ENCODE assay signal across 28 mouse cellular contexts in genomic region chr4:25757909-25758548, GRCm38 (mm10). TPM values are rescaled to one million over a fixed set of nuclear protein-coding genes. Genes with fewer than 3 reads are reported as not detected.
A peak's percentile ranks its signal among the peaks of the same experiment; 100 is the strongest.
DNase-seq lines count a peak whose midpoint lies in the region; ATAC-seq and TF ChIP-seq lines count a peak whose summit lies in the region.
"Had no signal": no experiment of that assay in that cellular context is flagged by ENCODE, and none has a peak within 500 bp of the region (broad histone marks: within the 10 kb centered on the region; RNA-seq: fewer than 3 reads in every experiment).

No protein-coding gene starts in this region.

- no peak for TF ChIP-seq CTCF in cerebellum, adult 2 months (IDR thresholded peaks at IDR 0.05; ENCODE audit: borderline replicate concordance, insufficient read depth, low read depth, low read length)
- no peak for TF ChIP-seq CTCF in cortical plate, adult 2 months (IDR thresholded peaks at IDR 0.05; ENCODE audit: extremely low read depth, insufficient read depth, low read length)
- TF ChIP-seq CTCF in forebrain, postnatal 0 days (IDR thresholded peaks at IDR 0.05; ENCODE audit: low read depth): no peak

- H3K27me3 ChIP-seq in cerebellum, adult 2 months (ENCODE audit: control insufficient read depth, insufficient read depth, low read length): no peaks in the 10 kb centered on the region
- no peaks in the 10 kb centered on the region for H3K27me3 ChIP-seq in hindbrain, embryonic 16.5 days (replicated peaks; ENCODE audit: control insufficient read depth, insufficient read depth, low read length)
- no peaks in the 10 kb centered on the region for H3K27me3 ChIP-seq in hindbrain, embryonic 12.5 days
- H3K27me3 ChIP-seq in forebrain, postnatal 0 days (ENCODE audit: insufficient read depth, low read length): no peaks in the 10 kb centered on the region
- H3K27me3 ChIP-seq: embryonic facial prominence, embryonic 13.5 days; kidney, embryonic 15.5 days; liver, embryonic 13.5 days; stomach, embryonic 15.5 days had no signal

- no peak for TF ChIP-seq POLR2A in cerebellum, adult 2 months (IDR thresholded peaks at IDR 0.05; ENCODE audit: borderline replicate concordance, insufficient read depth, low read length)
- TF ChIP-seq POLR2A in cortical plate, adult 2 months (IDR thresholded peaks at IDR 0.05; ENCODE audit: extremely low read depth, insufficient read depth, low read length): no peak

- no peak overlapping the region for H3K4me3 ChIP-seq in cerebellum, adult 2 months (replicated peaks; ENCODE audit: insufficient read depth, low read depth, low read length)
- H3K4me3 ChIP-seq in hindbrain, embryonic 16.5 days (ENCODE audit: low read length): no peak overlapping the region
- no peak overlapping the region for H3K4me3 ChIP-seq in hindbrain, embryonic 12.5 days
- no peak overlapping the region for H3K4me3 ChIP-seq in cortical plate, adult 2 months (ENCODE audit: insufficient read depth, low read length)
- no peak overlapping the region for H3K4me3 ChIP-seq in forebrain, postnatal 0 days (ENCODE audit: low read depth, low read length)
- H3K4me3 ChIP-seq: embryonic facial prominence, embryonic 13.5 days; erythroblast, embryonic 14.5 days; kidney, embryonic 15.5 days; left cerebral cortex, adult 2 months; liver, embryonic 13.5 days; stomach, embryonic 15.5 days had no signal

- DNase-seq in cerebellum, adult 2 months: peak in 1 of 2 experiments; percentile 46
- no peak for DNase-seq in cerebellum, adult 9-11 months
- no peak for DNase-seq in forebrain, postnatal 0 days
- no peak for DNase-seq in layer of hippocampus, adult 9-10 months (ENCODE audit: low spot score)
- DNase-seq: adrenal gland, postnatal 36 days; embryo, embryonic 11 days; gastrocnemius, postnatal 10 days; kidney, adult 11 months; layer of hippocampus, adult 9-11 months; liver, embryonic 13.5 days; lung, adult 2 months; lung, postnatal 14 days; midbrain, embryonic 14.5 days; right cerebral cortex, adult 18-20 months; thymus, postnatal 25 days had no signal

- no peaks in the 10 kb centered on the region for H3K36me3 ChIP-seq in hindbrain, embryonic 16.5 days (ENCODE audit: control insufficient read depth, insufficient read depth, low read length)
- no peaks in the 10 kb centered on the region for H3K36me3 ChIP-seq in hindbrain, embryonic 12.5 days
- no peaks in the 10 kb centered on the region for H3K36me3 ChIP-seq in forebrain, postnatal 0 days (ENCODE audit: insufficient read depth)
- H3K36me3 ChIP-seq: embryonic facial prominence, embryonic 13.5 days; kidney, embryonic 15.5 days; liver, embryonic 13.5 days; stomach, embryonic 15.5 days had no signal

- H3K4me2 ChIP-seq in hindbrain, embryonic 16.5 days (ENCODE audit: low read length): no peak overlapping the region
- H3K4me2 ChIP-seq in hindbrain, embryonic 12.5 days (replicated peaks): no peak overlapping the region
- H3K4me2 ChIP-seq in forebrain, postnatal 0 days (ENCODE audit: low read depth): no peak overlapping the region
- H3K4me2 ChIP-seq: embryonic facial prominence, embryonic 13.5 days; heart, embryonic 11.5 days; kidney, embryonic 15.5 days; liver, embryonic 13.5 days; stomach, embryonic 15.5 days had no signal

- H3K9me3 ChIP-seq in hindbrain, embryonic 16.5 days (ENCODE audit: control insufficient read depth, low read length): no peaks in the 10 kb centered on the region
- no peaks in the 10 kb centered on the region for H3K9me3 ChIP-seq in hindbrain, embryonic 12.5 days (replicated peaks)
- H3K9me3 ChIP-seq in forebrain, postnatal 0 days (ENCODE audit: low read length): no peaks in the 10 kb centered on the region
- H3K9me3 ChIP-seq: embryonic facial prominence, embryonic 13.5 days; kidney, embryonic 15.5 days; liver, embryonic 13.5 days; stomach, embryonic 15.5 days had no signal

- H3K27ac ChIP-seq in cerebellum, adult 2 months (ENCODE audit: insufficient read depth, low read length): peak overlapping the region; percentile 71; the same call in 1 of the 2 replicates
- H3K27ac ChIP-seq in hindbrain, embryonic 16.5 days (ENCODE audit: low read depth, low read length): no peak overlapping the region
- no peak overlapping the region for H3K27ac ChIP-seq in hindbrain, embryonic 12.5 days
- 0 out of 2 replicates have a peak overlapping the region, but pooled peaks have one; percentile 23 for H3K27ac ChIP-seq in cortical plate, adult 2 months (ENCODE audit: insufficient read depth, low read length)
- no peak overlapping the region for H3K27ac ChIP-seq in forebrain, postnatal 0 days (ENCODE audit: low read depth, low read length)
- H3K27ac ChIP-seq: embryonic facial prominence, embryonic 13.5 days; kidney, embryonic 15.5 days; left cerebral cortex, adult 2 months; liver, embryonic 13.5 days; stomach, embryonic 15.5 days had no signal

- WGBS in cerebellum, adult 2 months: 27% methylated on average over 4 of the region's 5 CpGs
- WGBS in hindbrain, embryonic 16.5 days: 67% methylated on average over 4 of the region's 5 CpGs
- WGBS in hindbrain, embryonic 12.5 days: 76% methylated on average over 4 of the region's 5 CpGs
- WGBS in forebrain, postnatal 0 days: 52% methylated on average over 4 of the region's 5 CpGs

- H3K9ac ChIP-seq in hindbrain, embryonic 16.5 days (ENCODE audit: low read depth, low read length): no peak overlapping the region
- H3K9ac ChIP-seq in hindbrain, embryonic 12.5 days: no peak overlapping the region
- no peak overlapping the region for H3K9ac ChIP-seq in forebrain, postnatal 0 days
- H3K9ac ChIP-seq: embryonic facial prominence, embryonic 13.5 days; kidney, embryonic 15.5 days; liver, embryonic 13.5 days; stomach, embryonic 15.5 days had no signal

- H3K4me1 ChIP-seq in cerebellum, adult 2 months (ENCODE audit: control insufficient read depth, insufficient read depth, low read length): no peaks in the 10 kb centered on the region
- no peaks in the 10 kb centered on the region for H3K4me1 ChIP-seq in hindbrain, embryonic 16.5 days (ENCODE audit: control insufficient read depth, insufficient read depth, low read depth, low read length)
- H3K4me1 ChIP-seq in hindbrain, embryonic 12.5 days: no peaks in the 10 kb centered on the region
- H3K4me1 ChIP-seq in cortical plate, adult 2 months (ENCODE audit: control insufficient read depth, insufficient read depth, low read length): no peaks in the 10 kb centered on the region
- H3K4me1 ChIP-seq in forebrain, postnatal 0 days (ENCODE audit: insufficient read depth): no peaks in the 10 kb centered on the region
- H3K4me1 ChIP-seq: embryonic facial prominence, embryonic 13.5 days; kidney, embryonic 15.5 days; liver, embryonic 13.5 days; stomach, embryonic 15.5 days had no signal

- peak; percentile 52; the same call in 1 of the 2 replicates for ATAC-seq in hindbrain, embryonic 16.5 days
- ATAC-seq in hindbrain, embryonic 12.5 days (ENCODE audit: low FRiP score): no peak
- peak; percentile 12; the same call in 1 of the 2 replicates for ATAC-seq in forebrain, postnatal 0 days

RNA-seq across cellular contexts. Expression of gene Fut9, which starts 42.0 kb away (rescaled TPM):
- 21.7 and 23.5 TPM in 2 replicates for polyA plus RNA-seq in cerebellum, adult 2 months (2012; rRNA removed)
- polyA plus RNA-seq in hindbrain, embryonic 16.5 days (2015; fragmentation: Nextera tagmentation; extraction: Ambion mirVana): 16.4 and 16.5 TPM in 2 replicates
- 3.5 and 3.6 TPM in 2 replicates for polyA plus RNA-seq in hindbrain, embryonic 12.5 days (2016; fragmentation: Nextera tagmentation; extraction: Ambion mirVana)
- polyA plus RNA-seq in cortical plate, adult 2 months (2012; rRNA removed): 21.8 and 22.2 TPM in 2 replicates
- total RNA-seq in forebrain, postnatal 0 days (2014; rRNA removed): 46.5 and 46.6 TPM in 2 replicates
- polyA plus RNA-seq in forebrain, postnatal 0 days (2015; fragmentation: Nextera tagmentation; extraction: Ambion mirVana): 11.6 and 19.3 TPM in 2 replicates
- total RNA-seq: granulocyte monocyte progenitor cell, adult 5-6 weeks; hematopoietic stem cell, adult 5-6 weeks; megakaryocyte progenitor cell, adult 5-6 weeks had no signal
- polyA plus RNA-seq: erythroblast, embryonic 14.5 days; heart, postnatal 0 days; liver, embryonic 13.5 days had no signal

Comparison
In these comparisons a context has a peak if more than half of its experiments do, and no peak if none do; other contexts are left out.
1. H3K27ac ChIP-seq: peak in cerebellum, adult 2 months (single experiment) and cortical plate, adult 2 months (single experiment); none in hindbrain, embryonic 16.5 days (single experiment), hindbrain, embryonic 12.5 days (single experiment) and forebrain, postnatal 0 days (single experiment).